11 mouse cellular contexts compared by ENCODE assay signal in the genomic region with DNA sequence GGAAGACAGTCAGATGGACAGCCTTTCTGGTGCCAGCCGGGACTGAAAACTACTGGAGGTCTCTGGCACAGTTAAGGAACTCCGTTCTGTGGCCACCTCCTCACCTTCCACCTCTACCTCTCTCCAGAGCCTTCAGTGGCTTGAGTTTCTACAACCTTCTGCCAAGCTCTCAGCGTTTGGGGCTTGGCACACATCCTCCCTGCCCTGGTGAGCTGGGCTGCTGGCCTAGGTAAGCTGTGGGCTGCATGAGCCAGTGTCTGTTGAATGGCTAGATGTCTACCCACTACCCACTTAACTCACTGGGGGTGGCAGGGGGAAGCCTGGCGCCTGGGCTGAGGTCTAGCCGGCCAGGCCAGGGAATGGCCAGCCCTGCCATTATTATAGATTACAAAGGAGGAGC. TPM values are rescaled to one million over a fixed set of nuclear protein-coding genes. Genes with fewer than 3 reads are reported as not detected.
DNase-seq lines count a peak whose midpoint lies in the region; ATAC-seq and TF ChIP-seq lines count a peak whose summit lies in the region.
"Had no signal": no experiment of that assay in that cellular context is flagged by ENCODE, and none has a peak within 500 bp of the region (broad histone marks: within the 10 kb centered on the region; RNA-seq: fewer than 3 reads in every experiment).

No protein-coding gene starts in this region.

- no peak overlapping the region for H3K9ac ChIP-seq in forebrain, embryonic 12.5 days
- H3K9ac ChIP-seq in forebrain, embryonic 16.5 days (replicated peaks; ENCODE audit: low read depth, low read length) = no peak overlapping the region
- H3K9ac ChIP-seq in neural tube, embryonic 11.5 days (ENCODE audit: low read length) = no peak overlapping the region; the same call in 1 of the 2 replicates
- no peak overlapping the region for H3K9ac ChIP-seq in liver, postnatal 0 days (replicated peaks)

- no peak for TF ChIP-seq POLR2A in olfactory bulb, adult 2 months (IDR thresholded peaks at IDR 0.05; ENCODE audit: insufficient read depth, low read depth, low read length)

- no peaks in the 10 kb centered on the region for H3K36me3 ChIP-seq in forebrain, embryonic 12.5 days (replicated peaks)
- no peaks in the 10 kb centered on the region for H3K36me3 ChIP-seq in forebrain, embryonic 16.5 days (ENCODE audit: control insufficient read depth, insufficient read depth)
- H3K36me3 ChIP-seq in neural tube, embryonic 11.5 days (ENCODE audit: control insufficient read depth, insufficient read depth, low read length) = no peaks in the 10 kb centered on the region
- H3K36me3 ChIP-seq in hindbrain, embryonic 10.5 days = 0 out of 2 replicates have a peak, but pooled peaks cover 7% of the 10 kb centered on the region
- no peaks in the 10 kb centered on the region for H3K36me3 ChIP-seq in liver, postnatal 0 days (replicated peaks; ENCODE audit: insufficient read depth, low read length)

- peak overlapping the region; percentile 63 for H3K27ac ChIP-seq in forebrain, embryonic 12.5 days
- no peak overlapping the region for H3K27ac ChIP-seq in forebrain, embryonic 16.5 days (ENCODE audit: low read length)
- H3K27ac ChIP-seq in neural tube, embryonic 11.5 days (ENCODE audit: low read depth, low read length) = peak overlapping the region; percentile 21
- H3K27ac ChIP-seq in hindbrain, embryonic 10.5 days = peak overlapping the region; percentile 88
- peak overlapping the region; percentile 67; the same call in 1 of the 2 replicates for H3K27ac ChIP-seq in olfactory bulb, adult 2 months (ENCODE audit: insufficient read depth, low read depth, low read length)
- H3K27ac ChIP-seq in liver, postnatal 0 days (ENCODE audit: low read depth) = no peak overlapping the region

- no peak overlapping the region for H3K4me3 ChIP-seq in forebrain, embryonic 12.5 days (replicated peaks)
- H3K4me3 ChIP-seq in forebrain, embryonic 16.5 days (replicated peaks; ENCODE audit: low read length) = no peak overlapping the region
- no peak overlapping the region for H3K4me3 ChIP-seq in neural tube, embryonic 11.5 days (ENCODE audit: low read depth, low read length)
- peak overlapping the region; percentile 39 for H3K4me3 ChIP-seq in hindbrain, embryonic 10.5 days
- no peak overlapping the region for H3K4me3 ChIP-seq in olfactory bulb, adult 2 months (ENCODE audit: insufficient read depth, low read depth, low read length)
- no peak overlapping the region for H3K4me3 ChIP-seq in liver, postnatal 0 days (ENCODE audit: low read depth, low read length)
- H3K4me3 ChIP-seq: megakaryocyte, embryonic 14.5 days had no signal

- no peak for ATAC-seq in forebrain, embryonic 12.5 days (ENCODE audit: low FRiP score)
- ATAC-seq in forebrain, embryonic 16.5 days = no peak
- no peak for ATAC-seq in neural tube, embryonic 11.5 days (ENCODE audit: insufficient read depth, low FRiP score, low TSS enrichment)
- no peak for ATAC-seq in liver, postnatal 0 days

- no peak for TF ChIP-seq CTCF in olfactory bulb, adult 2 months (IDR thresholded peaks at IDR 0.05; ENCODE audit: insufficient read depth, low read depth, low read length)
- no peak for TF ChIP-seq CTCF in liver, postnatal 0 days (IDR thresholded peaks at IDR 0.05; ENCODE audit: low read depth)

- 50% methylated on average over 5 of the region's 5 CpGs for WGBS in forebrain, embryonic 12.5 days
- WGBS in forebrain, embryonic 16.5 days = 28% methylated on average over 5 of the region's 5 CpGs
- 55% methylated on average over 5 of the region's 5 CpGs for WGBS in neural tube, embryonic 11.5 days
- 54% methylated on average over 5 of the region's 5 CpGs for WGBS in hindbrain, embryonic 10.5 days
- WGBS in olfactory bulb, adult 2 months = 58% methylated on average over 5 of the region's 5 CpGs
- 68% methylated on average over 5 of the region's 5 CpGs for WGBS in liver, postnatal 0 days (ENCODE audit: insufficient replicate concordance)

- no peak for DNase-seq in neural tube, embryonic 11.5 days (ENCODE audit: low spot score)
- DNase-seq in neural tube, embryonic 10.5 days (ENCODE audit: extremely low spot score, low spot score) = no peak
- no peak for DNase-seq in hindbrain, embryonic 10.5 days (ENCODE audit: low spot score)
- DNase-seq in MN1 (ENCODE audit: low spot score) = no peak
- DNase-seq in liver, postnatal 0 days = no peak
- DNase-seq: kidney, postnatal 14 days had no signal

- peaks cover 49% of the 10 kb centered on the region for H3K4me1 ChIP-seq in forebrain, embryonic 12.5 days
- H3K4me1 ChIP-seq in forebrain, embryonic 16.5 days (replicated peaks; ENCODE audit: control insufficient read depth, insufficient read depth, low read length) = peaks cover 16% of the 10 kb centered on the region
- peaks cover 25% of the 10 kb centered on the region for H3K4me1 ChIP-seq in neural tube, embryonic 11.5 days (ENCODE audit: control insufficient read depth, insufficient read depth, low read length)
- peaks cover 79% of the 10 kb centered on the region for H3K4me1 ChIP-seq in hindbrain, embryonic 10.5 days (replicated peaks)
- peaks cover 38% of the 10 kb centered on the region for H3K4me1 ChIP-seq in olfactory bulb, adult 2 months (ENCODE audit: control insufficient read depth, insufficient read depth, low read length)
- no peaks in the 10 kb centered on the region for H3K4me1 ChIP-seq in liver, postnatal 0 days (ENCODE audit: insufficient read depth)

- H3K4me2 ChIP-seq in forebrain, embryonic 12.5 days = peak overlapping the region; percentile 33; the same call in 1 of the 2 replicates
- H3K4me2 ChIP-seq in forebrain, embryonic 16.5 days (ENCODE audit: low read length) = no peak overlapping the region
- peak overlapping the region; percentile 34 for H3K4me2 ChIP-seq in neural tube, embryonic 11.5 days (ENCODE audit: low read depth)
- H3K4me2 ChIP-seq in liver, postnatal 0 days (ENCODE audit: low read depth, low read length) = no peak overlapping the region

- peaks cover 16% of the 10 kb centered on the region for H3K27me3 ChIP-seq in forebrain, embryonic 12.5 days
- no peaks in the 10 kb centered on the region for H3K27me3 ChIP-seq in forebrain, embryonic 16.5 days (replicated peaks; ENCODE audit: control insufficient read depth, insufficient read depth, low read length)
- H3K27me3 ChIP-seq in neural tube, embryonic 11.5 days (ENCODE audit: control insufficient read depth, insufficient read depth, low read length) = no peaks in the 10 kb centered on the region
- peaks cover 52% of the 10 kb centered on the region for H3K27me3 ChIP-seq in hindbrain, embryonic 10.5 days (ENCODE audit: insufficient read depth, poor library complexity, severe bottlenecking)
- H3K27me3 ChIP-seq in liver, postnatal 0 days (ENCODE audit: insufficient read depth, low read length) = no peaks in the 10 kb centered on the region

- H3K9me3 ChIP-seq in forebrain, embryonic 12.5 days = no peaks in the 10 kb centered on the region
- H3K9me3 ChIP-seq in forebrain, embryonic 16.5 days (ENCODE audit: control insufficient read depth, low read length) = no peaks in the 10 kb centered on the region
- H3K9me3 ChIP-seq in neural tube, embryonic 11.5 days (ENCODE audit: control insufficient read depth, low read length) = no peaks in the 10 kb centered on the region
- no peaks in the 10 kb centered on the region for H3K9me3 ChIP-seq in hindbrain, embryonic 10.5 days
- H3K9me3 ChIP-seq in liver, postnatal 0 days (ENCODE audit: low read length) = no peaks in the 10 kb centered on the region
- H3K9me3 ChIP-seq: megakaryocyte, embryonic 14.5 days had no signal

- no peak for TF ChIP-seq EP300 in liver, postnatal 0 days (IDR thresholded peaks at IDR 0.05; ENCODE audit: low read depth)

RNA-seq across cellular contexts. Expression of a gene that starts 6.3 kb away (rescaled TPM):
- 10.2 and 14.6 TPM in 2 replicates for polyA plus RNA-seq in forebrain, embryonic 12.5 days (2016; fragmentation: Nextera tagmentation; extraction: Ambion mirVana)
- polyA plus RNA-seq in forebrain, embryonic 16.5 days (2015; fragmentation: Nextera tagmentation; extraction: Ambion mirVana) = 13.6 and 13.7 TPM in 2 replicates
- 10.5 and 11.7 TPM in 2 replicates for polyA plus RNA-seq in neural tube, embryonic 11.5 days (2014; fragmentation: Nextera tagmentation; extraction: Ambion mirVana)
- 13.5 and 14.3 TPM in 2 replicates for polyA plus RNA-seq in hindbrain, embryonic 10.5 days (2016; fragmentation: Nextera tagmentation; extraction: Ambion mirVana)
- not detected in 2 replicates for polyA plus RNA-seq in olfactory bulb, adult 2 months (2012; ENCODE audit: insufficient read depth, insufficient read length, low replicate concordance, missing spikeins)
- polyA plus RNA-seq in liver, postnatal 0 days (2015; fragmentation: Nextera tagmentation; extraction: Ambion mirVana) = 2.9 and 3.8 TPM in 2 replicates

RNA-seq across cellular contexts. Expression of a gene that starts 28.4 kb away (rescaled TPM):
- 0.27 and 0.33 TPM in 2 replicates for polyA plus RNA-seq in forebrain, embryonic 12.5 days (2016; fragmentation: Nextera tagmentation; extraction: Ambion mirVana)
- 0.12 TPM in 1 of 2 replicates, not detected in the other for polyA plus RNA-seq in forebrain, embryonic 16.5 days (2015; fragmentation: Nextera tagmentation; extraction: Ambion mirVana)
- 0.15 and 0.21 TPM in 2 replicates for polyA plus RNA-seq in neural tube, embryonic 11.5 days (2014; fragmentation: Nextera tagmentation; extraction: Ambion mirVana)
- 0.14 and 0.30 TPM in 2 replicates for polyA plus RNA-seq in hindbrain, embryonic 10.5 days (2016; fragmentation: Nextera tagmentation; extraction: Ambion mirVana)
- not detected in 2 replicates for polyA plus RNA-seq in olfactory bulb, adult 2 months (2012; ENCODE audit: insufficient read depth, insufficient read length, low replicate concordance, missing spikeins)
- polyA plus RNA-seq in liver, postnatal 0 days (2015; fragmentation: Nextera tagmentation; extraction: Ambion mirVana) = not detected in 2 replicates
- polyA plus RNA-seq: liver, adult 2 months had no signal

RNA-seq across cellular contexts. Expression of a gene that starts 29.9 kb away (rescaled TPM):
- not detected in 2 replicates for polyA plus RNA-seq in forebrain, embryonic 12.5 days (2016; fragmentation: Nextera tagmentation; extraction: Ambion mirVana)
- polyA plus RNA-seq in forebrain, embryonic 16.5 days (2015; fragmentation: Nextera tagmentation; extraction: Ambion mirVana) = 4.7 and 5.4 TPM in 2 replicates
- polyA plus RNA-seq in neural tube, embryonic 11.5 days (2014; fragmentation: Nextera tagmentation; extraction: Ambion mirVana) = not detected in 2 replicates
- polyA plus RNA-seq in hindbrain, embryonic 10.5 days (2016; fragmentation: Nextera tagmentation; extraction: Ambion mirVana) = 0.14 TPM in 1 of 2 replicates, not detected in the other
- 767 and 807 TPM in 2 replicates for polyA plus RNA-seq in olfactory bulb, adult 2 months (2012; ENCODE audit: insufficient read depth, insufficient read length, low replicate concordance, missing spikeins)
- polyA plus RNA-seq in liver, postnatal 0 days (2015; fragmentation: Nextera tagmentation; extraction: Ambion mirVana) = 0.39 and 0.85 TPM in 2 replicates

RNA-seq across cellular contexts. Expression of a gene that starts 33.9 kb away (rescaled TPM):
- polyA plus RNA-seq in forebrain, embryonic 12.5 days (2016; fragmentation: Nextera tagmentation; extraction: Ambion mirVana) = 0.58 and 0.73 TPM in 2 replicates
- 2.3 and 2.7 TPM in 2 replicates for polyA plus RNA-seq in forebrain, embryonic 16.5 days (2015; fragmentation: Nextera tagmentation; extraction: Ambion mirVana)
- polyA plus RNA-seq in neural tube, embryonic 11.5 days (2014; fragmentation: Nextera tagmentation; extraction: Ambion mirVana) = 0.27 and 0.31 TPM in 2 replicates
- 0.31 and 1.1 TPM in 2 replicates for polyA plus RNA-seq in hindbrain, embryonic 10.5 days (2016; fragmentation: Nextera tagmentation; extraction: Ambion mirVana)
- not detected in 2 replicates for polyA plus RNA-seq in olfactory bulb, adult 2 months (2012; ENCODE audit: insufficient read depth, insufficient read length, low replicate concordance, missing spikeins)
- polyA plus RNA-seq in liver, postnatal 0 days (2015; fragmentation: Nextera tagmentation; extraction: Ambion mirVana) = 1.0 and 1.3 TPM in 2 replicates

RNA-seq across cellular contexts. Expression of a gene that starts 40.2 kb away (rescaled TPM):
- polyA plus RNA-seq in forebrain, embryonic 12.5 days (2016; fragmentation: Nextera tagmentation; extraction: Ambion mirVana) = 0.14 and 0.36 TPM in 2 replicates
- 0.15 and 0.16 TPM in 2 replicates for polyA plus RNA-seq in forebrain, embryonic 16.5 days (2015; fragmentation: Nextera tagmentation; extraction: Ambion mirVana)
- polyA plus RNA-seq in neural tube, embryonic 11.5 days (2014; fragmentation: Nextera tagmentation; extraction: Ambion mirVana) = 0.20 and 0.95 TPM in 2 replicates
- polyA plus RNA-seq in hindbrain, embryonic 10.5 days (2016; fragmentation: Nextera tagmentation; extraction: Ambion mirVana) = 0.22 and 0.75 TPM in 2 replicates
- polyA plus RNA-seq in olfactory bulb, adult 2 months (2012; ENCODE audit: insufficient read depth, insufficient read length, low replicate concordance, missing spikeins) = not detected in 2 replicates
- not detected in 2 replicates for polyA plus RNA-seq in liver, postnatal 0 days (2015; fragmentation: Nextera tagmentation; extraction: Ambion mirVana)
- polyA plus RNA-seq: liver, adult 2 months had no signal

Comparison
In these comparisons a context has a peak if more than half of its experiments do, and no peak if none do; other contexts are left out.
1. H3K27ac ChIP-seq: peak in forebrain, embryonic 12.5 days (single experiment), neural tube, embryonic 11.5 days (single experiment), hindbrain, embryonic 10.5 days (single experiment) and olfactory bulb, adult 2 months (single experiment); none in forebrain, embryonic 16.5 days (single experiment) and liver, postnatal 0 days (single experiment).
2. H3K4me2 ChIP-seq: peak in forebrain, embryonic 12.5 days (single experiment) and neural tube, embryonic 11.5 days (single experiment); none in forebrain, embryonic 16.5 days (single experiment) and liver, postnatal 0 days (single experiment).
3. RNA of a gene that starts 29.9 kb away (polyA plus RNA-seq): 767 to 807 TPM in olfactory bulb, adult 2 months; 4.7 to 5.4 TPM in forebrain, embryonic 16.5 days, 0.39 to 0.85 TPM in liver, postnatal 0 days, not detected in neural tube, embryonic 11.5 days, 0.14 TPM in hindbrain, embryonic 10.5 days and not detected in forebrain, embryonic 12.5 days; every median in the first group is over 100 times any median in the second.